Mouse (Mus musculus): Measurements from ENCODE around the gene Car11. TPM values are rescaled to one million over a fixed set of nuclear protein-coding genes. Genes with fewer than 3 reads are reported as not detected.
A peak's percentile ranks its signal among the peaks of the same experiment; 100 is the strongest.

The Car11 gene
- polyA plus RNA-seq, 1 experiment, result 1.1 TPM

DNA sequence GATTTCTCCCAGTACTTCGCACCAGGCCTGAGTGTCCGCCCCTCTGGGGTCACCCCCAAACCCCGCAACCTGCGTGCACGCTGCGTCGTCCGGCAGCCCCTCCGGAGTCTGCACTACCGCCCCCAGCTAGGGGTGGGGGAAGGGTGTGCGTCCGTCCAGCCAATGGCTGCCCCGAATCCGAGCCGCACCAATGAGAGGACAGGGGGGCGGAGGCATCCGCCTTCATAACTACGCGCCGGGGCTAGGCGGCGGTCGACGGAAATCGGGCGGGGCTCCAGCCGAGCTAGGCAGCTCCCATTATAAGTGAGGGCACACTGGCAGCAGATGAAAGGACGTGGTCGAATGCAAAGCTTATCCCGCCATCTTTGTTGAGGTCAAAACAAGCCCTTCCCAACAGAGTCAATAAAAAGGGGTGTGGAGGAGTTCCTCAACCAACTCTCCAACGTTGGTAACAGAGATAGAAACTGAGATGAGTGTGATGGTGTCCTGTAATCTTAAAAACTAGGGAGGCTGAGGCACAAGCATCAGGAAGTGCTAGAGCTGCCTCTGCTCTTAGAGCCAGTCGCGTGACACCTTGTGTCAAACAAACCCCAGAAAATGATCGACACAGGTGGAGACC is 15.6 kb downstream of the Car11 start, which contains the start of gene Rpl18:
Gene Rpl18, plus strand, starts transcription at position 368 of the 619 bp plus-strand sequence.
- Histone ChIP-seq H3K36me3 (replicated peaks; ENCODE audit: low read length) (peaks cover 63% of the 10 kb centered on the region), H3K27me3 (replicated peaks) (no peaks in the 10 kb centered on the region), H3K4me3 (replicated peaks) (peak within 1 kb of the TSS; percentile 99), H3K4me1 (peaks cover 74% of the 10 kb centered on the region), H3K9me3 (no peaks in the 10 kb centered on the region)
- TF ChIP-seq GATA1 (IDR thresholded peaks at IDR 0.05; ENCODE audit: borderline replicate concordance, low read length) (no peak; the same call in 2 of the 3 replicates), FLI1 (IDR thresholded peaks at IDR 0.05; ENCODE audit: low read length) (no peak)

DNA sequence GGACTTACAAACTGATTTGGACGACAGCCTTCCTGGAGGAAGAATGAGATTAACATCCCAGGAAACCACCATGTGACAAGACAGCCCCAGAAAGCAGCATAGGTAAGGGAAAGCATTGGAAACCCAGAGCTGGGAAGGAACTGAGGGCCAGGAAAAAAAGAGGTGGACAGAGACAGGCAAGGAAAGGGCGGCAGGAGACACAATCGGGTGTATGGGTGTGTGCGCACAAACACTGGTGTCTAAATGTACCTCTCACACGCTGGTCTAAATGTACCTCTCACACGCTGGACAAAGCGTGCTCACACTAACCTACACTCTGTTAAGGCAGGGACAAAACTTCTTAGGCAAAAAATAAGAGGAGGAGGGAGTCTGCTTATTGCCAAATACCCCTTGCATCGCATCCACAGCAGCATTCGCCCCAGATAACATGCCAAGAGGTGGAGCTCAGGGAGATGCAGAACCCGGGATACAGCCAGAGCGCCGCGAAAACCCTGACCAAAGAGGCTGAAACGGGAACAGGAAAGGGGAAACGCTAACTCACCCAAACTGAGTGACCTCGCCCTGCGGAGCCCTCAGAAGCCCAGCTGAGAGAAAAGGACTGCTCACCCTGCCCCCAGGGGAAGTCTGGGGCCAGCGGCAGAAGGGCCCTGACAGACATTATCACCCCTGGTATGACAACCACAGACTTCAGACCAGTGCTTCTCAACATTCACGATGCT is 16.3 kb downstream of the Car11 start:
- Histone ChIP-seq H3K4me3 (replicated peaks) (peak overlapping the region; percentile 99), H3K9me3 (no peaks in the 10 kb centered on the region), H3K4me1 (peaks cover 74% of the 10 kb centered on the region), H3K27me3 (replicated peaks) (no peaks in the 10 kb centered on the region), H3K36me3 (replicated peaks; ENCODE audit: low read length) (peaks cover 63% of the 10 kb centered on the region)
- no peak for TF ChIP-seq GATA1 (IDR thresholded peaks at IDR 0.05; ENCODE audit: borderline replicate concordance, low read length)
- no peak for TF ChIP-seq FLI1 (IDR thresholded peaks at IDR 0.05; ENCODE audit: low read length)

DNA sequence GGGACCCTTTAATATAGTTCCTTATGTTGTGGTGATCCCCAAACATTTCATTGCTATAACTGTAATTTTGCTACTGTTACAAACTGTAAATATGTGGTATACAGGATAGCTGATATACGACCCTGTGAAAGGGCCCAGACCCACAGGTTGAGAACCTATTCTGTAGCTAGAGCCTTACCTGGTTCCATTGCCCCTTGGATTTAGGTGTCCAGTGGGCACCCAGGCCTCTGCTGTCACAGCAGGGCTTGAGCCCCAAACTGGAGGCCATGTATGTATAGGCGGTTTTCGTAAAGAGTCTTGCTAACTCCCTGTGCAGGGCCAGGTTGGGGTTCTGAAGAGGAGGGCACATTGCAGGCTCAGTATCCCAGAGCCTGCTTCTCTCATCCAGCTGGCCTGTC is 16.8 kb downstream of the Car11 start:
- H3K4me3 ChIP-seq (replicated peaks), result peak overlapping the region; percentile 99
- peaks cover 63% of the 10 kb centered on the region for H3K36me3 ChIP-seq (replicated peaks; ENCODE audit: low read length)
- TF ChIP-seq FLI1 (IDR thresholded peaks at IDR 0.05; ENCODE audit: low read length), result no peak
- no peak for TF ChIP-seq GATA1 (IDR thresholded peaks at IDR 0.05; ENCODE audit: borderline replicate concordance, low read length)
- no peaks in the 10 kb centered on the region for H3K27me3 ChIP-seq (replicated peaks)
- H3K4me1 ChIP-seq, result peaks cover 74% of the 10 kb centered on the region
- H3K9me3 ChIP-seq, result no peaks in the 10 kb centered on the region

DNA sequence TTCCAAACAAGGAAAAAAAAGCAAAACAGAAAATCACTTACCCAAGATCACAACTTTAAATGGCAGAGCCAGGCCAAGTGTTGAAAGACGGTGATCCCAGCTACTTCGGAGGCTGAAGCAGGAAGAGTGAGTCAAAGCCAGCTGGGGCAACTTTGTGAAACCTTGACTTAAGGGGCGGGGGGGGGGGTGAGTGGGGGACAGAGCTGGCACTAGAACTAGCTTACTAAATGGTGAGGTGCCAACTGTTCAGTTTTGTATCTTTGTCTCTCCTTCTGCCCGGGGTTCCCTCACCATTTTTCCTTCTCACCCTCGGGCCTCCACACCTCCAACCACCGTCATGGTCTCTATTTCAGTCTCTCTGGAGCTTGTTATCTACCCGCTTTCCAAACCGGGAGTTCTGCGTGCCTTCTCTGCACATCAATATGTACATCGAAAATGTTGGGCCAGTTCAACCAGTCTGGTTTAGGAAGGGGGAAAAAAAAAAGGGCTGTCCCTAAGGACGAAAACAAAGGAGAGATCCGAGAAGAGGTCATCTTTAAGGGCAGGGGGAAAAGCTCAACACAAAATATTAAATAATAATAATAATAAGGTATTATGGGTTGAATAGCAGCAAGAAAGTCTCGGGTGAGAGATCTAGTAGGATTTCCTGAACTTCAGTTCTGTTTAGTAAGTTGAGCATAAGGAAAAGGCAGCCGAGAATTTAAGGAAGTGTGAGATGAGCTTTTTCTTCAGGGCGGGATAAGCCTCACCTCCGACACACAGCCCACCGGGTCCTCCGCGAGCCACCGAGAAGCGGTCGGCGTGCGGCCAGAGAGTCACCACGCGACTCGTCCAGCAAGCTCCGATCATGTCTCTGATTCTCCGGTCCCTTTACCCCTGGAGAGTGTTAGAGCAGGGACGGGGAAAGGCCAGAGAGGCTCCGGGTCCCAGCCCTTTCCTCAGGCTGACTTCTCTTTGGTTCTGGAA is 17.6 kb downstream of the Car11 start:
- H3K36me3 ChIP-seq (replicated peaks; ENCODE audit: low read length), result peaks cover 63% of the 10 kb centered on the region
- TF ChIP-seq GATA1 (IDR thresholded peaks at IDR 0.05; ENCODE audit: borderline replicate concordance, low read length) (no peak), FLI1 (IDR thresholded peaks at IDR 0.05; ENCODE audit: low read length) (no peak)
- peaks cover 71% of the 10 kb centered on the region for H3K4me1 ChIP-seq
- peak overlapping the region; percentile 99 for H3K4me3 ChIP-seq (replicated peaks)
- no peaks in the 10 kb centered on the region for H3K27me3 ChIP-seq (replicated peaks)
- no peaks in the 10 kb centered on the region for H3K9me3 ChIP-seq

DNA sequence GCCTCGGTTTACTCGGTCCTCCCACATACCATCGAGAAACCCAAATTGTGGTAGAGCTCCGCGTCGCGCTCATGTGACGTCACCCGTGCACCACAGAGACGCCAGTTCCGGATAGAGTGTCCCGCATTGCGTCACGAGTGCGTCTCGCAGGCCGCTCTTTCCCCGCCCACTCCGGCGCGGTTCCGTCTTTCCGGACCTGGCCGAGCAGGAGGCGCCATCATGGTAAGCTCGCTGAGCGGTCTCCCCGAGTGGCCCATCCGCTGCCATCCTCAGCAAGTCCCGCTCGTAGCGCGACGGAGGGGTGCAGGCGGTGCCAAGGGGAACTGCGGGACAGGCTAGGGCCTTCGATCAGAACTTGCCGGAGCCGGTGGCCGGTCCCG is 18.3 kb downstream of the Car11 start, which contains the start of gene Sphk2:
Gene Sphk2, minus strand, starts transcription at position 85 of the 380 bp plus-strand sequence.
- H3K27me3 ChIP-seq (replicated peaks), result no peaks in the 10 kb centered on the region
- peak within 1 kb of the TSS; percentile 99 for H3K4me3 ChIP-seq (replicated peaks)
- peaks cover 63% of the 10 kb centered on the region for H3K36me3 ChIP-seq (replicated peaks; ENCODE audit: low read length)
- peaks cover 66% of the 10 kb centered on the region for H3K4me1 ChIP-seq
- no peaks in the 10 kb centered on the region for H3K9me3 ChIP-seq
- TF ChIP-seq GATA1 (IDR thresholded peaks at IDR 0.05; ENCODE audit: borderline replicate concordance, low read length), result no peak
- TF ChIP-seq FLI1 (IDR thresholded peaks at IDR 0.05; ENCODE audit: low read length), result peak; percentile 65; the same call in 1 of the 2 replicates

DNA sequence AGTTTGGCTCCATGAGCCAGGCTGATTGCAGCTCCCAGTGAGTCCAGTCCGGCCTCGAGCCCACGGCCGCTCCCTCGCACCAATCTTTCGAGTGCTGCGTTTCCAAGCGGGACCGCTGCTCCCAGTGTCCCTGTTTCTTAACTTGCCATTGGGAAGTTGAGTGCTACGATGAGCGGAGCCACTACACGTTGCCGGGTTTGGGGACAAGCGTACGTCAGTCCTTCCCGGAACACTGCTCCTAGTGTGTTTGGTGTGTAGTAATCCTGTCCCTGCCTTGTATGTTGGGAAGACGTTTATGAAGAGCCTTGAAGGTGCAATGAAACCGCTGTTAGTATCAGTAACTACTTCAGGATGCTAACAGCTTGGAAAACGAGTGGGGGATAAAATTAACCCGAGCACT is 18.7 kb downstream of the Car11 start:
- no peak for TF ChIP-seq FLI1 (IDR thresholded peaks at IDR 0.05; ENCODE audit: low read length)
- peaks cover 66% of the 10 kb centered on the region for H3K4me1 ChIP-seq
- H3K36me3 ChIP-seq (replicated peaks; ENCODE audit: low read length), result peaks cover 63% of the 10 kb centered on the region
- H3K4me3 ChIP-seq (replicated peaks), result peak overlapping the region; percentile 99
- no peaks in the 10 kb centered on the region for H3K9me3 ChIP-seq
- H3K27me3 ChIP-seq (replicated peaks), result no peaks in the 10 kb centered on the region

DNA sequence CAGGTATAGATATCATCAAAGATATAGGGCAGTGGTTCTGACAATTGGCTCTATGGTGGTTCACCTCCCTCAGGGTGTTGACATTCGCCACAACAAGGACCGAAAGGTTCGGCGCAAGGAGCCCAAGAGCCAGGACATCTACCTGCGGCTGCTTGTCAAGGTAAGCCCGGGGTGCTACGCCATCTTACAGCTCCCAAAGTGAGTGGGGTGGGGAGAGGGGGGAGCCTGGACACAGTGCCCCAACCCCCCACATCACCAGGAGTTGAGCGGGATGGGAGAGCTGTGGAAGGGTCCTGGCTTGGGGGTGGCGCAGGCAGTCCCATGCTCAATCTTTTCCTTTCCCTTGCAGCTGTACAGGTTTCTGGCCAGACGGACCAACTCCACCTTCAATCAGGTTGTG is 19.5 kb downstream of the Car11 start:
- Histone ChIP-seq H3K4me3 (replicated peaks) (peak overlapping the region; percentile 99), H3K27me3 (replicated peaks) (no peaks in the 10 kb centered on the region), H3K4me1 (peaks cover 65% of the 10 kb centered on the region), H3K9me3 (no peaks in the 10 kb centered on the region), H3K36me3 (replicated peaks; ENCODE audit: low read length) (peaks cover 63% of the 10 kb centered on the region)
- TF ChIP-seq GATA1 (IDR thresholded peaks at IDR 0.05; ENCODE audit: borderline replicate concordance, low read length), result no peak
- no peak for TF ChIP-seq FLI1 (IDR thresholded peaks at IDR 0.05; ENCODE audit: low read length)

DNA sequence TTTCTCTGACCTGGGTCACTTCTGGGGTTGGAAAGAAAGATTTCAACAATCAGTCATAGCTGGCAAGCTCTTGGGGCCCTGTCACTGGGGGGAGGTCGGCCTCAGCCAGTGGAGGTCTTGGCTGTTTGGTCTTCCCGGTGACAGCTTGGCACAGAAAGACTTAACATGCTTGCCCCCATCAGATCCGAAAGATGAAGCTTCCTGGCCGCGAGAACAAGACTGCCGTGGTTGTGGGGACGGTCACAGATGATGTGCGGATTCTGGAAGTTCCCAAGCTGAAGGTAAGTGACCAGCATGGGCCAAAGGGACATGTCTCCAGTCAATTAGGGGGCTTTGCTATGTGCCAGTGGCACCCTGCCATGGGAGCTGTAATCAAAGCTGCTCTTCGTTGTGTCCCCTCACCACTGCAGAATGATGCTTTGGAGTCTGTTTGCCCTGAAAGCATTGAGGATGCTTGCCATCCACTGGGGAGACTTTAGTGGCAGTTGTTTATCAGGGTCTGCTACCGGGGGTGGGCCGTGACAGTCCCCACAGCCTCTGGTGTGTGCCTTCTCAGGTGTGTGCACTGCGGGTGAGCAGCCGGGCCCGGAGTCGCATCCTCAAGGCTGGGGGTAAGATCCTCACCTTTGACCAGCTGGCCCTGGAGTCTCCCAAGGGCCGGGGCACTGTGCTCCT is 20.2 kb downstream of the Car11 start:
- Histone ChIP-seq H3K9me3 (no peaks in the 10 kb centered on the region), H3K4me3 (replicated peaks) (peak overlapping the region; percentile 99), H3K4me1 (peaks cover 64% of the 10 kb centered on the region), H3K36me3 (replicated peaks; ENCODE audit: low read length) (peaks cover 69% of the 10 kb centered on the region), H3K27me3 (replicated peaks) (no peaks in the 10 kb centered on the region)
- TF ChIP-seq GATA1 (IDR thresholded peaks at IDR 0.05; ENCODE audit: borderline replicate concordance, low read length), result no peak
- TF ChIP-seq FLI1 (IDR thresholded peaks at IDR 0.05; ENCODE audit: low read length), result no peak

All from megakaryocyte, embryonic 14.5 days (primary cell).